Mouse (Mus musculus) gonadal fat pad, adult 2 months (tissue): ENCODE results near the gene Lman1l. TPM values are rescaled to one million over a fixed set of nuclear protein-coding genes. Genes with fewer than 3 reads are reported as not detected.

Experiments used
- DNase-seq: peaks from one replicate; pipeline ENCODE4 v3.0.0-alpha.2; 2012; ENCODE audit warnings: low read depth
- polyA plus RNA-seq: library from polyadenylated mRNA; depleted of rRNA; stranded (reverse); fragments of >200 nt; gene quantifications from 2 replicates; pipeline ENCODE4 v1.2.3, GENCODE M21; 2012; rRNA removed

Lman1l gene
- polyA plus RNA-seq, 1 experiment, result not detected

DNA sequence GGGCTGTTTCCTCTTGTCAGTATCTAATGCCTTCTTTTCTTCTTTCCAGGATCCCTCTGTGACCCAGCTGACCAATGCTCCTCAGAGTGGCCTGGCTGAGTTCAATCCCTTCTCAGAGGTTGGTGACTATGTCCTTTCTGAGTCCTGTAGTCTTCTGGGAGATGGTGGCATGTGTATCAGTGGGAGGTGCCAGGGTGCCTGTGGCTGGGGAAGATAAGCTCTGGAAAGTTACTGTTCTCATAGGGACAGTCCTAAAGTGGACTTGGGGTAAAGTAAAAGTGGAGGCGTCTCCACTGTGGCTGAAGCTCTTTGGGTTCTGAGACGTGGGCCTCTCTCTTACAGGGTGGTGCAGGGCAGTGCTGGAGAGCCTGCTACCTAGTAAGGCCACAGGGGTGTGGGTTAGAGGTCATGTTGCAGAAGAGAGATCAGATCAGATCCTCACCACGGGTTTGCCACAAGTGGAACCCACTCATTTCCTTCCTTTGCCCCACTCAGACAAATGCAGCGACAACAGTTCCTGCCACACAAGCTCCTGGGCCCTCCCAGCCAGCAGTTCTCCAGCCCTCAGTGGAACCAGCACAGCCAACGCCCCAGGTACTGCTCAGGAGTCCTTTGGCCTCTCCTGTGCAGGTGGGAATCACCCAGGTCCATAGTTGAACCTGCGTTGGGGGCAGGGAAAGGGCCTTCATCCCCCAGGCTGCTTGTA is 43.3 kb downstream of the Lman1l start:
- no peak for DNase-seq

DNA sequence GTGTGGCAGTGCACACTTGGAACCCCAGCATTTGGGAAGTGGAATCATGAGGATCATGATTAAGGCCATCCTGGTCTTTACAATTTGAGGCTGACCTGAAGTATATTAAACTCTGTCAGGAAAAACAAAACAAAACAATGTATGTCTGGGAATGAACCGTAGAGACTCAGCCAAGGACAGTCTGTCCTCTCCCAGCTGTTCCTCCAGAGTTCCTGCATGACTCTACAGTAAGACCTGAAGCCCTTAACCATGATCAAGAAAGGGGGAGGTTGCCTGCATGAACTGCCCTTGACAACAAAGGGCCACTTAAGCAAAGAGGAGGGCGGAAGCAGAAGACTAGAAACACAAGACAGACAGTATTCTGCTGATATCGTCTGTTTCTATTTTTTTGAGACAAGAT is 45.0 kb downstream of the Lman1l start:
- no peak for DNase-seq

DNA sequence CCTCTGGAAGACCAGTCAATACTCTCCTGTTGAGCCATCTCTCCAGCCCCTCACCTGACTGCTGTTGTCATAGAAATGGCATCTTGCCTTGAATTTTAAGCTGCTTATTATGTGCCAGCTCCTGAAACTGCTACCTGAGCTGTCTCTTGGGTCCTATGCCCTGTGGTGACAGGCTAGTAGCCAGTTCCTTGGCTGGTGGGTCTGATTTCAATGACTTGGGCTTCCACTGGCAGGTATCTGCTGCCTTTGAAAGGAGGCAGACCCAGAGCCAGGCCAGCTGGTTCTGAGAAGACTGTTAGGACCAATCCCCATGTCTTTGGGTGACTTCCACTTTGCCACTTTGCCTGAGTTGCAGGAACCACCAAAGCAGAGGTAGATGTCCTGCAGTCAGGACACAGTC is 46.2 kb downstream of the Lman1l start:
- no peak for DNase-seq

DNA sequence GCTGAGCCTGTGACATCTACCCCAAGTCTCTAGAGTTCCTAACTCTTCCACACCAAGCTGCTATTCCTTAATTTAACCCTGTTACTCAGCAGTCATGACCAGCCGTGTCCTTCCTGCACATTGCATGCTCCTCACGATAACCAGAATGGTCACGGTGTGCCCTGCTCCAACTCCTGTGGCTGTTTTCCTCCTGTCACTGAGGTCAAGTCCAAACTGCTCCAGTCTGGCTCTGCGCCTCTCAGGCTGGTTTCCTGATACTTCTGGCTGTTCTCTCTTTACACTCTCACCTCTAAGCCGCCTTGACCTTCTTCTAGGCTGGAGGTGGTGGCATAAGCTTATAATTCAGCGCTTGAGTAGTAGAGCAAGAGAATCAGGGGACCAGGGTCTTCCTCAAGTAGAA is 52.1 kb downstream of the Lman1l start:
- no peak for DNase-seq

DNA sequence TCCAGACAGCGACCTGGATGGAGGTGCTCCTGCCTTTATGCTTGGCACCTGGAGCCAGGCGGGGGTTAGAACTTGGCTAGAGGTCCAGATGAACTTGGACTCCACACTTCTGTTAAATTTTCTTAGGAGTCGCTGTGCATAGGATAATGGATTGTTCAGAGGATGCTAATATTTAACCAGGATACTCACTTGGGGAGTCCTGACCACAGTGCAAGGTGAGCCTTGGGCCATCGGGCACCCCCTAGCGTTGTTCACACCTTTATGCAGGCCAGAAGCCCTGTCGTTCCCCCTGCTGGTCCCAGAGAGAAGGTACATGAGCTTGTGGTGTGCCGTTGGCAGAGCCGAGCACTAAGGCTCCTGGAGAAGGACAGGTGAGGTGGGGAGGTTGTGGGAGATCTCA is 53.7 kb downstream of the Lman1l start:
- DNase-seq, result no peak

DNA sequence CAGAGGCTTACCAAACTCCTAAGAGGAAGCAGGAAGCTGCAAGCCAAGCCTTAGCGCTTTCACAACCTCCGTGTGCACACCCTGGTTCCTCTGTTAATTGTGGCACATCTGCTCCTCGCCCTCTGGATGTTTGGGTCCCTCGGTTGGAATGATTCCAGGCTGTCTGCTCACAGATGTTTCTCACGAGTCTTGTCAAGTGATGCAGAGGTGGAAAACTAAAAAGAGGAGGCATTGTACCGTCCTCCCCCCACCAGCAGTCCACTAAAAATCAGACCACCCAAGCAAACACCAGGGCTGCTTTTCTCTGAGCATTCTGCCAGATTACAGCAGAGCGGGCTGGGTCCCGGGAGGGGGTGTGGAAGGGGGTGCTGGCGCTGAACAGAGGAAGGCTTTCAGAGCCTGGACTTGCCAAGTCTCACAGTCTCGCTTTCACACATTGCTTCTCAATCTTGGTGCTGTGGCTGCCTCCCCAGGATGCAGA is 54.8 kb downstream of the Lman1l start:
- no peak for DNase-seq

DNA sequence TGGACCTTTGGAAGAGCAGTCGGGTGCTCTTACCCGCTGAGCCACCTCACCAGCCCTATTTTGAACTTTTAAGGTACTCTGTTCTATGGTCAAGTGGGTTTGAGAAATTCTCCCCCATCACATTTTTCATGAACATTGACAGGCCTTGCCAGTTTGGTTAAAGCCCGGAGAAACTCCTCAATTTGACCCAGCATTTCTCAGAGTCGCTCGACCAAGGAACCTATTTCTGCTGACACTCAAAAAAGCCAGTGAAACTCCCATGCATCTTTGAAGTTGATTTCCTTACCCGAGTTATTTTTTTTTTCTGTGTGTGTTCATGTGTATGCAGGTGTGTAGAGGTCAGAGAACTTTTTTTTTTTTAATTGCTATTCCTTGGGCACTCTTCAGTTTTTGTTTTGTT is 56.0 kb downstream of the Lman1l start:
- no peak for DNase-seq

DNA sequence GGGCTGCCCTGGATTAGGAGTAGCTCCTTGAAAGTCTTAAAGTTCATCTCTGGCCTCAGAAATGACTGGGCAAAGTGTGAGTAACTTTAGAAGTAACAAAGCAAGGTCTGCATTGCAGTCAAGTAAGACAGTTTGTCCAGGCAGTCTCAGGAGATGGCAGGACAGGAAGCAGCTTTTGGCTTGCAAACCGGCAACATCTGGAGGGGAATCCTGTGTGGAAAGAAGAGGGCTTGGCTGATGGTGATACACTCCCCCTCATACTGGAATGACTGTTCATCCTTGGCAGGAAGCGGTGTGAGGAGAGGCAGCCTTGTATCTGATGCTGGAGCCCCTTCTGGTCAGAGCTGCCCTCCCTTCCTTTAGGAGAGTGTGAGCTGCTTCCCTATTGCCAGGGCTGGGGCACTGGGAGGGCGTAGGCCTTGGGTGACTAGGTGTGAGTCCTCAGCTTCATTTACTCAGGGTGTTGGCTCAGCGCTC is 57.6 kb downstream of the Lman1l start:
- no peak for DNase-seq

DNA sequence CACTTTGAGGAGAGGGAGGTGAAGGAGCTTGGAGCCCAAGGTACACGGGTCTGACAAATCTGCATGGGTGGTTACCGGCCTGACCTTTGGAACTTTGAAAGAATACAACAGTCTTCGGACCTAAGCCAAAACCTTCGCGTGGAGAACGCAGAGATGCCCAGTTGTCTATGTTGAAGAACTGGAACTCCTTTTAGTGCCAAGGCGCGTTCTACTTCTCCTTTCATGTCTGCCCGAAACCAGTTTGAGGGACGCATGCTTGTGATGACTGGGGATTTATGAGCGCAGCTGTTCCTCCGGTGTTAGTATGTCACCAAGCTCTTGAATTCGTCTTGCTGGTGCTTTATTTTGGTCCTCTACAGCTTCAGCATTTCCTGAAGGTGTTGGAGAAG is 58.9 kb downstream of the Lman1l start:
- DNase-seq, result no peak

DNA sequence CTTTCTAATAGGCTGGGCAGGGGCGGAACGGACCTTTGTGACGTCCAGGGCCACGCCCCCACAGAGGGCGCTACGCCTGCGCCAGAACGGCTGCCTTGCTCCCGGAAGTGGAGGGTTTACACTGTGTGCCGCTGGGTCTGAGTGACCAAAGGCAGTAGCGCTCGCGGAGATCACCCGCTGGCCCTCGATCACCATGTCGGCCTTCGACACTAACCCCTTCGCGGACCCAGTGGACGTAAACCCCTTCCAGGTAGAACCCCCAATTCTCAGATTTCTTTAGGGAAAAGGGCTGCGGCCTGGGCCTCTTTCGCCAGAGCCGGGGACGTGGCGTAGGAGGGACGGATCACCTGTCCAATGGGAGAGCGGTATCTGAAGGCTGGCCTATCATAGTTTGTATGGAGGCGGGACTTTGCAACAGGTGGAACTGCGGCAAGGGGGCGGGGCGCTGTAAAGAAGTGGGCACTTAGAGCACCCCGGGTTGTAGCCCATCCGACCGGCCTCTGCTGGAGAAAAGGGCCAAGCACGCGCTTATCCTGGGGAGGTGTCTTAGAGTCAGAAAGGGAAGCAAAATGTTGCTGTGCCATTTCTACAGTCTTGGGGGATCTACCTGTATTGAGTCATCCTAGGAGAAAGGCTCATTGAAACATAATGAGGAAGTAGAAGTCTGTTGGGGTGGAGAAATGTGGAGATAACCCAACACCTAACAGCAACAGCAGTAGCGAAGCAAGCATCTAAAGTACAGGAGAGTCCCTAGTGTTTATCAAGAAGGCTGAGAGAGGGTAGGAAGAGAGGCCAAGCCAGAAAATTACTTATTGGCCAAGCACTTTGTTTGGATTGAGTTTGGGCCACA is 59.5 kb downstream of the Lman1l start, which contains the start of gene Scamp2:
Gene Scamp2 (plus strand): TSS at position 83 of the 850 bp plus-strand sequence.
- no peak for DNase-seq

DNA sequence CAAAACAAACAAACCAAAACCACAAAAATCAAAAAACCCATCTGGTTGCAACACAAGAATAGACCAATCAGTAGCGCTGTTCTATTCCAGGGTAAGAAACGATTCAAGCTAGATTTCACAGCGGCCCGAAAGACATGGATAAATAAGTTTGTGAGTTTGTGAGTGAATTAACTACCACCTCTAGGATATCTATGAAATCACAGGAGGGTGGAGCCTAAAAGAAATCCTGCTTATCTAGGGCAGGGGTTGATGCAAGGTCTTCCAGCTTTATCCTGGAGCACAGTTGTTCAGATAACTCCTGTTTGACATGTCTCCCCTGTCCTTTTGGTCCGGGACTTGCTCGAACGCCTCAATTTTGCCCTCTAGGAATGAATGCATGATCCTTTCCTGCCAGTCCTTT is 60.3 kb downstream of the Lman1l start:
- DNase-seq, result no peak

DNA sequence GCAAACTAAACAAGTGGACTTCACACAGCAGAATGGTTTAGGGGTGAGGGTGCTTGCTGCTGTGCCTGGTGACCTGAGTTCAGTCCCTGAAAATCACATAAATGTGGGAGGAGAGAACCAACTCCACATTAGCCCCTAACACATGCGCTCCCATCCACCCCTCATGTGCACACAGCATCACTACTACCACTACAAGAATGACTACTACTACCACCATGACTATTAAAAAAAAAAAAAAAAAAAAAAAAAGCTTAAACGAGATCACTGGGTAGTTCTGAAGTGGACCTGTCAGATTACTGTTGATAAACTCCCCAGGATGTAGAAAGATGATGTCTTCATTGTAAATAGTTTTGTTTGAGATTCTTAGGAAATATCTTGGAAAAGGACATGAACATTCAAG is 61.0 kb downstream of the Lman1l start:
- no peak for DNase-seq

DNA sequence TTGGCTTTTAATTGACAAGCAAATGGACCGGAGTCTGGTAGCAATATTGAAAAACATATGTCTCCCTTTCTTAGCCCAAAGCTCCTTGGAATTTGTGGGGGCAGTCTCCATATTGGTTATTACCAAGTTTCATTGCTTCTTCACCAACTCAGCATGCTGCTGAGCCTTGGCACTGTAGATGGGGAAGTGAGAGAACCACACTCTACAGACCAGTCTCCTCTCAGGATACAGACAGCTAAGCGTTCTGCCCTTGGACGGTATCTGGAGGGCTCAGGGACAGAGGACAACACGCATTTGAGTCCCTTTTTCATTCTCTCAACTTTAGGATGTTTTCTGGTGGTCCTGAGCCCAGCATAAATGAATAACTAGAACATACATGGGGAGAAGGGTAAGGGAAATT is 61.9 kb downstream of the Lman1l start:
- no peak for DNase-seq

DNA sequence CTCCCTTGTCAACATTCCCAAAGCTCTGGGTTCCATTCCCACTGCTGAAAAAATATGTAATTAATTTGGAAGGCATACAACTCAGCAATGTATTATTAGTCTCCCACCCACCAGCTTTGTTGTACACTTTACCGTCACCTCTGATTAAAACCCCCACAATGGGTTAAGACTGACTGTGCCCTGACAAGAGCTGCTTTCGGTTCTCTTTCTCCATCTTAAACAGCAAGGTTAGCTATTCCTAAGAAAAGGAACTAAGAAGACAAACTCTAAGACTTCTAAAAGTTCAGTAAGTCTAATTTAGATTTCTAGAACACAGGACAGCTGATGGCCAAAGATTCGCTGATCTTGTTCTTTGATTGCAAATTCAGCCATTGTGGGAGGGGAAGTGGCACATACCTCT is 63.4 kb downstream of the Lman1l start:
- no peak for DNase-seq

Other genes with a start within 250 kb of the Lman1l start
- 51.6 and 57.3 TPM in 2 replicates for gene Ppcdc, start 180.7 kb downstream of the Lman1l start, polyA plus RNA-seq
- 41.8 and 50.0 TPM in 2 replicates for gene Scamp5, start 152.7 kb downstream of the Lman1l start, polyA plus RNA-seq
- gene Rpp25, start 116.7 kb downstream of the Lman1l start, polyA plus RNA-seq, result 0.74 and 0.93 TPM in 2 replicates
- 202 and 206 TPM in 2 replicates for gene Cox5a, start 99.5 kb downstream of the Lman1l start, polyA plus RNA-seq
- gene Fam219b, start 83.2 kb downstream of the Lman1l start, polyA plus RNA-seq, result 9.1 and 12.1 TPM in 2 replicates
- 61.7 and 76.0 TPM in 2 replicates for gene Mpi, start 68.0 kb downstream of the Lman1l start, polyA plus RNA-seq
- gene Scamp2, start 59.8 kb downstream of the Lman1l start, polyA plus RNA-seq, result 109 and 114 TPM in 2 replicates
- 46.2 and 47.9 TPM in 2 replicates for gene Ulk3, start 31.3 kb downstream of the Lman1l start, polyA plus RNA-seq
- not detected in 2 replicates for gene Cplx3, start 14.5 kb downstream of the Lman1l start, polyA plus RNA-seq
- 41.3 and 58.2 TPM in 2 replicates for gene Csk, start 32.9 kb upstream of the Lman1l start, polyA plus RNA-seq
- gene Cyp1a2, start 62.9 kb upstream of the Lman1l start, polyA plus RNA-seq, result 0.08 and 0.67 TPM in 2 replicates
- gene Cyp1a1, start 67.2 kb upstream of the Lman1l start, polyA plus RNA-seq, result 1.3 TPM in 2 replicates
- 11.7 and 14.0 TPM in 2 replicates for gene Edc3, start 87.8 kb upstream of the Lman1l start, polyA plus RNA-seq
- 92.6 and 97.5 TPM in 2 replicates for gene Clk3, start 145.1 kb upstream of the Lman1l start, polyA plus RNA-seq
- 4.0 and 4.6 TPM in 2 replicates for gene Arid3b, start 216.0 kb upstream of the Lman1l start, polyA plus RNA-seq